Mouse (Mus musculus) spleen, postnatal 14 days (tissue): ENCODE measurements around the gene Chek2.

Experiments
- DNase-seq, 2 experiments: peaks; one replicate each; pipeline ENCODE4 v3.0.0; 2021 to 2022; ENCODE audit warnings: low spot score in 2 of 2

Gene Chek2

GRCm38 (mm10) chr5:110898169-110898568 is 58.4 kb downstream of the Chek2 start:
- DNase-seq: no peak

GRCm38 (mm10) chr5:110898785-110899184 is 59.0 kb downstream of the Chek2 start:
- DNase-seq: no peak

GRCm38 (mm10) chr5:110900331-110900730 is 60.6 kb downstream of the Chek2 start:
- DNase-seq: no peak

GRCm38 (mm10) chr5:110906708-110907107 is 66.9 kb downstream of the Chek2 start:
- DNase-seq: no peak

GRCm38 (mm10) chr5:110908879-110909278 is 69.1 kb downstream of the Chek2 start:
- DNase-seq: no peak

GRCm38 (mm10) chr5:110909955-110910589 is 70.3 kb downstream of the Chek2 start:
- no peak for DNase-seq

- DNase-seq: no peak
Measured at GRCm38 (mm10) chr5:110914859-110915258, 75.1 kb downstream of the Chek2 start.

GRCm38 (mm10) chr5:110916241-110916640 is 76.5 kb downstream of the Chek2 start:
- no peak for DNase-seq

GRCm38 (mm10) chr5:110919541-110919940 is 79.8 kb downstream of the Chek2 start:
- DNase-seq: no peak

- DNase-seq: no peak
Measured at GRCm38 (mm10) chr5:110923336-110923735, 83.6 kb downstream of the Chek2 start.
